Mouse (Mus musculus): Measurements from ENCODE around the gene Prdm1.

DNA sequence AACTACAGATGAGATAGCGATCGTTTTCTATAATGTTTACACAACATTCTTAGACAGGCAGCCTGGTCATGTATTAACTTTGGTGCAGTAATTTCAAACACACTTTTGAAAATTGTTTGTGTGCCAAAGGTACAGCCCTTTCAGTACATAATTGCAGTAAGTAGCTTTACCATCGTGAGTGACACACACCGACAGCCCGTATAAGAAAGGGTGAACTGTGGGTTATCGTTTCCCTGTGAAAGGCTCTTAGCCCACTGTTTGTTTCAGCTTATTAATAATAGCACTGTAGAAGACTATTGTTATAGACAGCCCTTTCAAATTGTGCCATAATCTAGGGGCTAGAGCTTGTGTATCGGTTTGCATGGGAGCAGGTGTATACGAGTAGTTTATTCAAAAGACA, 51.1 kb downstream of the Prdm1 start:
- no peak for TF ChIP-seq CTCF (IDR thresholded peaks at IDR 0.05; ENCODE audit: borderline replicate concordance, insufficient read depth, low read depth, low read length)
- no peak for TF ChIP-seq POLR2A (IDR thresholded peaks at IDR 0.05; ENCODE audit: borderline replicate concordance, insufficient read depth, low read length)

Measured in cerebellum, adult 2 months (tissue).